Mouse (Mus musculus): ENCODE data around the gene 4932438H23Rik. TPM values are rescaled to one million over a fixed set of nuclear protein-coding genes. Genes with fewer than 3 reads are reported as not detected.

4932438H23Rik gene
- polyA plus RNA-seq, 1 experiment: 0.30 TPM

- 49% methylated on average over 10 of the region's 10 CpGs for WGBS
- Histone ChIP-seq H3K4me3 (replicated peaks; ENCODE audit: extremely low read depth, low read depth, low read length) (no peak overlapping the region), H3K4me1 (ENCODE audit: control insufficient read depth, insufficient read depth, low read length) (no peaks in the 10 kb centered on the region)
- no peak for TF ChIP-seq POLR2A (IDR thresholded peaks at IDR 0.05; ENCODE audit: borderline replicate concordance, extremely low read depth, low read depth, low read length)
- no peak for TF ChIP-seq CTCF (IDR thresholded peaks at IDR 0.05; ENCODE audit: insufficient read depth, low read length)
- DNase-seq: no peak
Measured at GRCm38 (mm10) chr16:91104821-91105480, 10.0 kb upstream of the 4932438H23Rik start.

DNA sequence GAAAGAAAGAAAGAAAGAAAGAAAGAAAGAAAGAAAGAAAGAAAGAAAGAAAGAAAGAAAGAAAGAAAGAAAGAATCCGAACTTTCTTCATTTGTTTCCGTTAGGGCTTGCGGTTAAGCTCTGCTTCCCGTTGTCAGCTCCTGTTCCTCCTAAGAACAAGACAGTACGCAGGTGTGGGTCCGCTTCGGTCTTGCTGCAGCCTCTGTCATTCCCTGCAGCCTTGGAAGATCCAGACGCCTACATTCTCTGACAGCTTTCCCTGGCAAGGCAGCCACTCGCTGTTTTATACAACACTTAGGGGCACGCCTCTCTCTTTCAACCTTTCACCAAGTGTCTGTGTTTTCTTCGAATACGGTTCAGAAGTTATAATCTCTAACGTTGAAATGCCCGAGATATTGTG lies 8.5 kb upstream of the 4932438H23Rik start:
- H3K4me3 ChIP-seq (replicated peaks; ENCODE audit: extremely low read depth, low read depth, low read length): no peak overlapping the region
- DNase-seq: no peak
- 75% methylated on average over 14 of the region's 14 CpGs for WGBS
- H3K4me1 ChIP-seq (ENCODE audit: control insufficient read depth, insufficient read depth, low read length): no peaks in the 10 kb centered on the region
- TF ChIP-seq POLR2A (IDR thresholded peaks at IDR 0.05; ENCODE audit: borderline replicate concordance, extremely low read depth, low read depth, low read length) (no peak), CTCF (IDR thresholded peaks at IDR 0.05; ENCODE audit: insufficient read depth, low read length) (no peak)

DNA sequence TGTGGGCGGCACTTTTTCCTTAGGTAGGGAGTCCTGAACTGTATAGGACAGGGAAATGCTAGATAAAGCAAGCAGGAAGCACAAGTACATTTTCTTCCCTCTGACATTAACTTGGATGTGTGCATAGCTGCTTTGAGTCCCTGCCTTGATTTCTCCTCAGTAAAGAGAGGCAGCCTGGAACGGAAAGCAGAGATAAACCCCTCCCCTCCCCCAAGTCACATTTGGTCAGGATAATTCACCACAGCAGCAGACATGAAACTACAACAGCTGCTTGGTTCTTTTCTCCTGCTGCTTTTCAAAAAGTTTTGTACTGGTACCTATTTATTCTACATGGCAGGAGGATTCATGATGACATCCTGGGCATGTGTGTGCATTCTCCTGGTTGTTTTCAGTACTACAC lies 5.6 kb upstream of the 4932438H23Rik start:
- DNase-seq: no peak
- TF ChIP-seq POLR2A (IDR thresholded peaks at IDR 0.05; ENCODE audit: borderline replicate concordance, extremely low read depth, low read depth, low read length) (no peak), CTCF (IDR thresholded peaks at IDR 0.05; ENCODE audit: insufficient read depth, low read length) (no peak)
- WGBS: 73% methylated on average over 2 of the region's 2 CpGs
- Histone ChIP-seq H3K4me3 (replicated peaks; ENCODE audit: extremely low read depth, low read depth, low read length) (no peak overlapping the region), H3K4me1 (ENCODE audit: control insufficient read depth, insufficient read depth, low read length) (no peaks in the 10 kb centered on the region)

DNA sequence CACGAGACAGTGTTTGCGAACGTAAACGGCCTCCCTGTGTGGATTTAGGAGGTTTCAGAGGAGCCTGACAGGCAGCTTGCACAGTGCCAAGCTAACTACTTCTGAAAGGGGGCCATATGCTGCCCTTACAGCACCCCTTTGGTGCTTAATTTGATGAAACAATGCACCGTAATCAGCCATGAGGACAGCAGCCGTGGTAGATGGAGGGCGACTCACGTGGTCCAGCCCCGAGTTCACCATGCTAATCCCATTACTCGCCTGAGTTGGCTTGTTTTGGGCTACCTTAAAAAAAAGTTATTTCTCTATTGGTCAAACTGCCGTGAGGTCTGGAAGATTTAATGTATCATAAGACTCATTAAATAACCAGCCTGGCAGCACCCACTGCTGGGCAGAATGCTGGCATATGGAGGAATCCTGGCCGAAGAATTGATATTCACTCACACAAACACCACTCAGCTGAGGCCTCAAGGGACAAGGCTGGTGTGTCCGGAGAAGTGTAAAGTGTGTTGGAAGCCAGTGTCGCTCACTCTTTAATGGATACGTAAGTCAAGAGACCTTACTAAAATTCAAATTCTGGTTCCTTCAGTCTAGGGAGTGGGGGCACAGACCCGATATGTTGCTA lies 4.6 kb upstream of the 4932438H23Rik start:
- WGBS: 82% methylated on average over 16 of the region's 16 CpGs
- TF ChIP-seq CTCF (IDR thresholded peaks at IDR 0.05; ENCODE audit: insufficient read depth, low read length) (no peak), POLR2A (IDR thresholded peaks at IDR 0.05; ENCODE audit: borderline replicate concordance, extremely low read depth, low read depth, low read length) (no peak)
- Histone ChIP-seq H3K4me3 (replicated peaks; ENCODE audit: extremely low read depth, low read depth, low read length) (no peak overlapping the region), H3K4me1 (ENCODE audit: control insufficient read depth, insufficient read depth, low read length) (no peaks in the 10 kb centered on the region)
- no peak for DNase-seq

DNA sequence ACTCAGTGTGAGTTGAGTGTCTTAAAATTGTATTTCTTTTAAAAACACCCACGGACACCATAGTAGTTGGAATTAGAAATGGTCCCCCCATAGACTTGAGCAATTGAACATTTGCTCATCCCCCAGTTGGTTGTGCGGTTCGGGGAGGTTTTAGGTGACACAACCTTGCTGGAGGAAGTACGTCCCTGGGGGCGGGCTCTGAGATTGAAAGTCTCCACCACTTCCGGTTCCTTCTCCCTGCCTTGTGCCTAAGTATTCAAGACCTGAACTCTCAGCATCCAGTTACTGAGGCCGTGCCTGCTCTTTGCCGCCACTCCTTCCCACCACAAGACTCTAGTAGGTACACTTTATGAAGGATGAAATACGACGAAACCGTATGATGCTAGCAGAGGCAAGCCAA lies 2.9 kb upstream of the 4932438H23Rik start:
- H3K4me3 ChIP-seq (replicated peaks; ENCODE audit: extremely low read depth, low read depth, low read length): no peak overlapping the region
- TF ChIP-seq CTCF (IDR thresholded peaks at IDR 0.05; ENCODE audit: insufficient read depth, low read length) (no peak), POLR2A (IDR thresholded peaks at IDR 0.05; ENCODE audit: borderline replicate concordance, extremely low read depth, low read depth, low read length) (no peak)
- no peaks in the 10 kb centered on the region for H3K4me1 ChIP-seq (ENCODE audit: control insufficient read depth, insufficient read depth, low read length)
- no peak for DNase-seq
- 83% methylated on average over 11 of the region's 11 CpGs for WGBS

DNA sequence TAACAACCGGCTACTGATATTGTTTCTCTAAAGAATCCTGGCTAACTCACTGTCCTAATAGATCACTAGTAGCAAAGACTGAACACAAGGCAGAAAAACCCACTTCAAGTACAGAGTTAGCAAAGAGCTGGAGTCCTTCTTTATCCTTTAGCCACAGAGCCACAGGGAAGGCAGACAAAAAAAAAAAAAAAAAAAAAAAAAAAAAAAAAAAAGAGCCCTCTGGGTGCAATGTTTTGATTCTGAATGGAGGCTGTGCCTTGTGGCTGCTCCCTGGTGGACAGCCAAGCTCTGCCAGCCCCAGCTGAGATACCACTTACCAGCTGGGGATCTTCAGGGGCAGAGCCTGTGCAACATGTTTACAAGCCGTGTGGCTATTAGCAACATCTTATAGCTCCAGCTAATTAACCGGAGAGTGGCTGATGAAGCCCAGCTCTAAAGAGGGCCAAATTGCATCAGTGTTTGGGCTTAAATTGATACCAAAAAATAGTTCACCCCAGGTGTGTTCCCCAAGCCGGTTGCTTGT lies 2.1 kb upstream of the 4932438H23Rik start:
- no peak for TF ChIP-seq CTCF (IDR thresholded peaks at IDR 0.05; ENCODE audit: insufficient read depth, low read length)
- TF ChIP-seq POLR2A (IDR thresholded peaks at IDR 0.05; ENCODE audit: borderline replicate concordance, extremely low read depth, low read depth, low read length): no peak
- Histone ChIP-seq H3K4me3 (replicated peaks; ENCODE audit: extremely low read depth, low read depth, low read length) (no peak overlapping the region), H3K4me1 (ENCODE audit: control insufficient read depth, insufficient read depth, low read length) (no peaks in the 10 kb centered on the region)
- 83% methylated on average over 4 of the region's 4 CpGs for WGBS
- DNase-seq: no peak

DNA sequence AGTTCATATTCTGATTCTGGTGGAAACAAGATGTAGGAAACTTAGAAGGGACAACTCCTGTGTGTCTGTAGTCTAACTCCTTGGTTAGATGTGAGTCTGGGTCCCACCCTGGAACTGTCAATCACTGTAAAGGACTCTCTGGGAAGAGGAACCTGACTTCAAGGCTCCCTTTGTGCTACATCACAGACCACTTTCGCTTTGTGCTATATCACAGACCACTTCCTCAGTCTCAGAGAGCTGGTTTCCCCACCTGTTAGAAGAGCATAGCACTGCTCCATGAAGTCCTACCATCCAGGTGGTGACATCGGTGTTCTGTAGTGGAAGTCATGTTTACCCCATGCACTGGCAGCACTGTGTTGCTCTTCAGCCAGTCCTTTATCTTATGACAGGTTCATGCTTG lies 1.1 kb upstream of the 4932438H23Rik start:
- WGBS: 70% methylated on average over 2 of the region's 2 CpGs
- TF ChIP-seq CTCF (IDR thresholded peaks at IDR 0.05; ENCODE audit: insufficient read depth, low read length): no peak
- TF ChIP-seq POLR2A (IDR thresholded peaks at IDR 0.05; ENCODE audit: borderline replicate concordance, extremely low read depth, low read depth, low read length): no peak
- no peak for DNase-seq
- Histone ChIP-seq H3K4me3 (replicated peaks; ENCODE audit: extremely low read depth, low read depth, low read length) (no peak overlapping the region), H3K4me1 (ENCODE audit: control insufficient read depth, insufficient read depth, low read length) (no peaks in the 10 kb centered on the region)

DNA sequence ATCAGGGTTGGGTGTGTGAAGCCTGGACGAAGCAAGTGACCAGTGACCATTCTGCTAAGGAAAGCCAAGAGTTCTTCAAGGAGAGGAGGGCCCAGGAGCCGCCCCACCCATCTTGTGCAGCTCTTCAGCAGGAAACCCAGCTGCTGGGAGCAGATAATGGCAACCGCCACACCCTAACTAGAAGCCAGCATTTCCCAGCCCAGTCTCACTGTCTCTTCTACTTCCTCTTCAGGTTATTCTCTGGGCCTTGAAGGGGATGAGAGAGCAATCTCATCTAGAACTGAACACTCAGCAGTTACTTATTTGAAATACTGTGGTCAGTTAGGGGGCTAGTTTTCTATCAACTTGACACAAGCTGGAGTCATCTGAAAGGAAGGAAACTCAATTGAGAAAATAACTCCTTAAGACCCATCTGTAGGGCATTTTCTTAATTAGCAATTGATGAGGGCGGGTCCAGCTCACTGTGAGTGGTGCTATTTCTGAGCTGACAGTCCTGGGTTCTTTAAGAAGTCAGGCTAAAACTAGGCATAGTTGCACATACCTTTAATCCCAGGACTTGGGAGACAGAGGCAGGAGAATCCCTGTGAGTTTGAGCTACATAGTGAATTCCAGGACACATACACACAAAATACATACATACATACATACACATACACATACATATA lies 8.1 kb downstream of the 4932438H23Rik start:
- Histone ChIP-seq H3K4me1 (ENCODE audit: control insufficient read depth, insufficient read depth, low read length) (no peaks in the 10 kb centered on the region), H3K4me3 (replicated peaks; ENCODE audit: extremely low read depth, low read depth, low read length) (no peak overlapping the region)
- TF ChIP-seq POLR2A (IDR thresholded peaks at IDR 0.05; ENCODE audit: borderline replicate concordance, extremely low read depth, low read depth, low read length) (no peak), CTCF (IDR thresholded peaks at IDR 0.05; ENCODE audit: insufficient read depth, low read length) (no peak)
- DNase-seq: no peak
- 45% methylated on average over 4 of the region's 4 CpGs for WGBS

DNA sequence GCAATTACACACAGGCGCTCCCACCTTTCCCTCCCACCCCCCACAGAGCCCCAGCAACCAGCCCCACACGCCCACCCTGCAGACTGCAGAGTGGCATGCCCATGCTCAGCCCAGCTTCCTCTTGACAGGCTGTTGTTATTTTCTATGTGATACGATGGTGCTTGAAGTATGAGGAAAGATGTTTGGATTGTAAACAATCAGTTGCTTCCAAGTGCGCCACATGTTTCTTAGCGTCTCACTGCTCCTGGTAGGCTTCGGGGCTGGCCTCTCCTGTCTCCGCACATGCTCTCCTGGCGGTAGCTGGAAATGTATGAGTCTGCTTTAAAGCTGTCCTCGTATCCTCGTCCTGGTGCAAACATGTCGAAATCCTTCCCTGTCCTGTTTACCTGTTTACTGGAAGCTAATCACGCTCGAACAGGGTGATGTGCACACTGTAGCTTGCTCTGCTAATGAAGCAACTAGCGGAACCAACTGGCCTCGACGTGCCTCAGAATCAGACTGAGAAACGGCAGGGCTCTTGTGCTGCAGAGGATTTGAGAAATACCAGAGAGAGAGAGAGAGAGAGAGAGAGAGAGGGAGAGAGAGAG lies 9.6 kb downstream of the 4932438H23Rik start:
- TF ChIP-seq POLR2A (IDR thresholded peaks at IDR 0.05; ENCODE audit: borderline replicate concordance, extremely low read depth, low read depth, low read length) (no peak), CTCF (IDR thresholded peaks at IDR 0.05; ENCODE audit: insufficient read depth, low read length) (no peak)
- 47% methylated on average over 17 of the region's 17 CpGs for WGBS
- DNase-seq: no peak
- Histone ChIP-seq H3K4me1 (ENCODE audit: control insufficient read depth, insufficient read depth, low read length) (no peaks in the 10 kb centered on the region), H3K4me3 (replicated peaks; ENCODE audit: extremely low read depth, low read depth, low read length) (no peak overlapping the region)

Measured in lung, adult 2 months (tissue).